Mouse (Mus musculus) CH12.LX (cell line): ENCODE results near the gene Cnp.

Experiments used
- CHD2 ChIP-seq: IDR thresholded peaks from 2 replicates; pipeline ENCODE4 v1.6.1; 2011; ENCODE audit warnings: low read length, improper control_type of control experiment
- CTCF ChIP-seq, 2 experiments: IDR thresholded peaks in 1 of 2; conservative IDR thresholded peaks in 1 of 2; 2 replicates each; pipeline ENCODE4 v1.5.1; 2011 to 2012; ENCODE audit warnings: low read depth in 2 of 2, low read length in 2 of 2, improper control_type of control experiment in 1 of 2, inconsistent platforms in 1 of 2, mild to moderate bottlenecking in 1 of 2, moderate library complexity in 1 of 2
- JUND ChIP-seq: conservative IDR thresholded peaks from 2 replicates; pipeline ENCODE4 v1.6.1; 2011; ENCODE audit warnings: low read depth, low read length, improper control_type of control experiment
- MAFK ChIP-seq: IDR thresholded peaks from 2 replicates; pipeline ENCODE4 v1.6.1; 2011; ENCODE audit warnings: low read length, improper control_type of control experiment; ENCODE audit not compliant: insufficient replicate concordance
- MAX ChIP-seq: IDR thresholded peaks from 2 replicates; pipeline ENCODE4 v1.6.1; 2011; ENCODE audit warnings: low read length, improper control_type of control experiment
- MYC ChIP-seq: IDR thresholded peaks from 2 replicates; pipeline ENCODE4 v1.6.1; 2011; ENCODE audit warnings: low read depth, mild to moderate bottlenecking, improper control_type of control experiment, low read length
- POLR2A ChIP-seq: IDR thresholded peaks from 2 replicates; pipeline ENCODE4 v1.6.1; 2011; ENCODE audit warnings: low read depth, mild to moderate bottlenecking, improper control_type of control experiment, low read length
- RCOR1 ChIP-seq: conservative IDR thresholded peaks from 2 replicates; pipeline ENCODE4 v1.6.1; 2012; ENCODE audit warnings: low read depth, mild to moderate bottlenecking, inconsistent platforms, low read length, improper control_type of control experiment
- TBP ChIP-seq: conservative IDR thresholded peaks from 2 replicates; pipeline ENCODE4 v1.6.1; 2011; ENCODE audit warnings: low read depth, low read length, improper control_type of control experiment
- TCF12 ChIP-seq: IDR thresholded peaks from 2 replicates; pipeline ENCODE4 v1.6.1; 2014; ENCODE audit warnings: low read depth, mild to moderate bottlenecking, inconsistent platforms, low read length, improper control_type of control experiment
- UBTF ChIP-seq: IDR thresholded peaks from 2 replicates; pipeline ENCODE4 v1.6.1; 2012; ENCODE audit warnings: low read depth, mild to moderate bottlenecking, inconsistent platforms, low read length, improper control_type of control experiment, moderate library complexity
- USF2 ChIP-seq: conservative IDR thresholded peaks from 2 replicates; pipeline ENCODE4 v1.6.1; 2011; ENCODE audit warnings: low read depth, low read length, improper control_type of control experiment

DNA sequence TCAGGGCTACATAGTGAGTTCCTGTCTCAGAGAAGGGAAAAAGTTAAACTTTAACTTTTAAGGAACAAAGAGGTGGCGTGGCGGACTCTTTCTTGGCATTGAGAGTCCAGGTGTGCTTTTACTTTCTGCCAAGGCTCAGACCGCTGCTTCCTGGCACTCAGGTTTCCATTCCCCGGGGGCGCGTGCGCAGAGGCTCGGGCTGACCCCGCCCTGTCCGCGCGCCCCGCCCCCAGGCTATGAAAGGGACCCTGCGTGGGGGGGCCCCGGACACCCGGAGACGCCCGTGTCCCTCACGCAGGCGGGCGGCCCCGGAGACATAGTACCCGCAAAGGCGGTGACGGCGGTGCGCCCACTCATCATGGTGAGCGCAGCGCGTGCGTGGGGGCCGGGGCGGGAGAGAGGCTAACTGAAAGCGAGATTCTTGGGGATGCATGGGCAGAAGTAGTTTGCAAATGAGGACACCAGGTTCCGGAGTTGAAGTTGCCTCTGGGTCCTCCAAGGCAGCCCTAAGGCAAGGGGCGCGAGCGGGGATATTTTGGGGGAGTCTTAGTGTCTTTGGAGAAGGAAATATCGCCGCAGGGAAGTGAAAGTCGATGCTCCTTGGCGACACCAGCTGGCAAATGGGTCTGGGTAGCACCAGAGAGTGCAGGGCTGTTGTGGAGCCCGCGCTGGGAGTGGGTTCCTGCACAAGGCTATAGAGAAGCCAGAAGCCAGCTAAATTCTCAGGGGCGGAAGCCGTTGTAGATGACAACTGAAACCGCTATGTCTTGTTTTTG is at the start of gene Cnp:
- TF ChIP-seq MYC (peak; percentile 52; the same call in 1 of the 2 replicates), MAFK (peak; percentile 68), POLR2A (peak; percentile 93), CTCF (conservative IDR thresholded peaks at IDR 0.05 in 1 of 2, IDR thresholded peaks at IDR 0.05 in 1 of 2; ENCODE audit: low read depth in 2 of 2, low read length in 2 of 2) (peak in 1 of 2 experiments; percentile 35; a peak in 2 of 4 replicates), CHD2 (no peak), MAX (peak; percentile 70), TCF12 (peak; percentile 88), RCOR1 (no peak; the same call in 1 of the 2 replicates), TBP (peak; percentile 82; the same call in 1 of the 2 replicates), USF2 (no peak), JUND (no peak), UBTF (peak; percentile 43; the same call in 1 of the 2 replicates)
